Mouse (Mus musculus) thymus, adult 2 months (tissue): ENCODE data around the gene Mbtps1.

ENCODE experiments used
- CTCF ChIP-seq: fragments of 200-500 bp; IDR thresholded peaks from 2 replicates; pipeline ENCODE4 v1.5.1; 2012; ENCODE audit warnings: mild to moderate bottlenecking, control low read depth, low read length, moderate library complexity, borderline replicate concordance; ENCODE audit not compliant: control insufficient read depth, poor library complexity, insufficient read depth; ENCODE audit errors: extremely low read depth
- POLR2A ChIP-seq: fragments of 200-500 bp; IDR thresholded peaks from 2 replicates; pipeline ENCODE4 v1.6.1; 2012; ENCODE audit warnings: mild to moderate bottlenecking, low read length, control low read depth, moderate library complexity; ENCODE audit not compliant: control insufficient read depth, poor library complexity, insufficient read depth; ENCODE audit errors: extremely low read depth

- no peak for TF ChIP-seq POLR2A
- no peak for TF ChIP-seq CTCF
Observed at GRCm38 (mm10) chr8:119575366-119575726, 16.8 kb upstream of the Mbtps1 start.
